ENCODE assay signal across 11 mouse cellular contexts in the genomic region with DNA sequence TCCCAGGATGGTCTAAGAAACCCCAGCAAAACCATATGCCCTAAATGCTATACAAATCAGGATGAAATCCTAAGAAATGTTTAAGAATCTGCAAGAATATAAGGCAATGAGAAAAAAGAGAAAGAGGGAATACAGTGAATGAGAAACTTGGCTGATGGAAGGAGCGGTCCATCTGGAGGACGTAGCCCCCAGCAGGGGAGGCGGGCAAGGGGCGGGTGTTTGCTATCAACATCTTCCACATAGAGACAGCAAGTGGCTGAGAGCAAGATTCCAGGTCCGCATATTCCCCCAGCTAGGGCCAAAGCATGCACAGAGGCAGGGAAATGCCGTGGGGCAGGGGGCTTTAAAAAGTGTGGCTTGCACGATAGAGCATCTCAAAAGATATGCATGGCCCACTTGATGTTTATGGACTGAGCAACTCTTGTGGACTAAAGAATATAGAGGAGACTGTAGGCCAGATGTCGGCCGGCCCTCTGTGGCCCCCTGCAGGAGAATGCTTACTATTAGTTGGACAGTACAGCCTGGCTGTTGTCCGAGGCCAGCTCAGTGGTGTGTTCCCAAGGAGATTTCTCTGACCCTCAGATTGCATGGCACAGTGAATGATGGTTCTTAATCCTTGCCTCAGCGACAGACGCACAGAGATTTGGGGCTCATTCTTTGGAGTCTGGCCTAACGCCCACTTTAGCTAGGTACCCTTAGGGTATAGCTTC. TPM values are rescaled to one million over a fixed set of nuclear protein-coding genes. Genes with fewer than 3 reads are reported as not detected.
DNase-seq lines count a peak whose midpoint lies in the region; ATAC-seq lines count a peak whose summit lies in the region.
"Had no signal": no experiment of that assay in that cellular context is flagged by ENCODE, and none has a peak within 500 bp of the region (broad histone marks: within the 10 kb centered on the region; RNA-seq: fewer than 3 reads in every experiment).

No protein-coding gene starts in this region.

- no peak overlapping the region for H3K4me3 ChIP-seq in midbrain, embryonic 10.5 days
- H3K4me3 ChIP-seq in midbrain, embryonic 15.5 days: no peak overlapping the region
- no peak overlapping the region for H3K4me3 ChIP-seq in neural tube, embryonic 11.5 days (ENCODE audit: low read depth, low read length)
- no peak overlapping the region for H3K4me3 ChIP-seq in heart, embryonic 10.5 days
- H3K4me3 ChIP-seq: embryonic facial prominence, embryonic 15.5 days; liver, embryonic 15.5 days had no signal

- WGBS in midbrain, embryonic 10.5 days: 44% methylated on average over 13 of the region's 13 CpGs
- WGBS in midbrain, embryonic 15.5 days: 26% methylated on average over 13 of the region's 13 CpGs
- 48% methylated on average over 13 of the region's 13 CpGs for WGBS in neural tube, embryonic 11.5 days
- 42% methylated on average over 13 of the region's 13 CpGs for WGBS in heart, embryonic 10.5 days

- H3K27me3 ChIP-seq in midbrain, embryonic 10.5 days (ENCODE audit: low read depth, poor library complexity, severe bottlenecking): peaks cover 16% of the 10 kb centered on the region
- no peaks in the 10 kb centered on the region for H3K27me3 ChIP-seq in midbrain, embryonic 15.5 days (replicated peaks)
- no peaks in the 10 kb centered on the region for H3K27me3 ChIP-seq in neural tube, embryonic 11.5 days (ENCODE audit: control insufficient read depth, insufficient read depth, low read length)
- peaks cover 68% of the 10 kb centered on the region for H3K27me3 ChIP-seq in heart, embryonic 10.5 days (ENCODE audit: insufficient read depth, poor library complexity, severe bottlenecking)
- H3K27me3 ChIP-seq: embryonic facial prominence, embryonic 15.5 days had no signal

- peak; percentile 49 for DNase-seq in gastrocnemius, adult 18-20 months (ENCODE audit: low spot score)
- DNase-seq in gastrocnemius, postnatal 25 days: no peak
- peak; percentile 69 for DNase-seq in midbrain, embryonic 10.5 days (ENCODE audit: low spot score)
- peak; percentile 63 for DNase-seq in gastrocnemius, postnatal 14 days
- DNase-seq in neural tube, embryonic 11.5 days (ENCODE audit: low spot score): peak; percentile 50
- no peak for DNase-seq in cerebellum, postnatal 4 days (ENCODE audit: low spot score in 2 of 2)
- no peak for DNase-seq in heart, embryonic 10.5 days (ENCODE audit: low spot score)

- peaks cover 10% of the 10 kb centered on the region for H3K36me3 ChIP-seq in midbrain, embryonic 10.5 days
- H3K36me3 ChIP-seq in midbrain, embryonic 15.5 days (replicated peaks): no peaks in the 10 kb centered on the region; the same call in 1 of the 2 replicates
- no peaks in the 10 kb centered on the region for H3K36me3 ChIP-seq in neural tube, embryonic 11.5 days (ENCODE audit: control insufficient read depth, insufficient read depth, low read length)
- peaks cover 4% of the 10 kb centered on the region for H3K36me3 ChIP-seq in heart, embryonic 10.5 days
- H3K36me3 ChIP-seq: liver, embryonic 15.5 days had no signal

- ATAC-seq in midbrain, embryonic 15.5 days (replicated peaks): no peak
- ATAC-seq in neural tube, embryonic 11.5 days (ENCODE audit: insufficient read depth, low FRiP score, low TSS enrichment): no peak

- H3K9me3 ChIP-seq in midbrain, embryonic 10.5 days (replicated peaks): no peaks in the 10 kb centered on the region
- no peaks in the 10 kb centered on the region for H3K9me3 ChIP-seq in midbrain, embryonic 15.5 days
- no peaks in the 10 kb centered on the region for H3K9me3 ChIP-seq in neural tube, embryonic 11.5 days (ENCODE audit: control insufficient read depth, low read length)
- H3K9me3 ChIP-seq in heart, embryonic 10.5 days: no peaks in the 10 kb centered on the region
- H3K9me3 ChIP-seq: embryonic facial prominence, embryonic 15.5 days; liver, embryonic 15.5 days had no signal

- peak overlapping the region; percentile 57 for H3K27ac ChIP-seq in midbrain, embryonic 10.5 days (replicated peaks)
- no peak overlapping the region for H3K27ac ChIP-seq in midbrain, embryonic 15.5 days
- no peak overlapping the region for H3K27ac ChIP-seq in neural tube, embryonic 11.5 days (ENCODE audit: low read depth, low read length)
- H3K27ac ChIP-seq in heart, embryonic 10.5 days: no peak overlapping the region
- H3K27ac ChIP-seq: embryonic facial prominence, embryonic 15.5 days; liver, embryonic 15.5 days had no signal

- H3K4me1 ChIP-seq in midbrain, embryonic 10.5 days: peaks cover 99% of the 10 kb centered on the region
- peaks cover 92% of the 10 kb centered on the region for H3K4me1 ChIP-seq in midbrain, embryonic 15.5 days
- H3K4me1 ChIP-seq in neural tube, embryonic 11.5 days (ENCODE audit: control insufficient read depth, insufficient read depth, low read length): peaks cover 54% of the 10 kb centered on the region
- peaks cover 43% of the 10 kb centered on the region for H3K4me1 ChIP-seq in heart, embryonic 10.5 days

- no peak overlapping the region for H3K4me2 ChIP-seq in midbrain, embryonic 15.5 days
- no peak overlapping the region for H3K4me2 ChIP-seq in neural tube, embryonic 11.5 days (ENCODE audit: low read depth)
- H3K4me2 ChIP-seq: embryonic facial prominence, embryonic 15.5 days; liver, embryonic 15.5 days had no signal

- intact Hi-C loops in gastrocnemius, postnatal 14 days (cut with DNase I; ENCODE audit: low total_unique reads): loop anchor here (2.0 kb wide), 1 partner anchor 48 kb away; no protein-coding TSS in a partner anchor

- no peak overlapping the region for H3K9ac ChIP-seq in midbrain, embryonic 15.5 days
- no peak overlapping the region for H3K9ac ChIP-seq in neural tube, embryonic 11.5 days (ENCODE audit: low read length)
- H3K9ac ChIP-seq: embryonic facial prominence, embryonic 15.5 days; liver, embryonic 15.5 days had no signal

RNA-seq across cellular contexts. Expression of a gene that starts 4.9 kb away (rescaled TPM):
- total RNA-seq in gastrocnemius, adult 18-20 months (2021): under 1 TPM in 1 of 2 experiments, not detected in 1; 0.21 TPM
- under 1 TPM; 0.51 to 0.79 TPM for total RNA-seq in gastrocnemius, postnatal 25 days (2021)
- polyA plus RNA-seq in midbrain, embryonic 10.5 days (2016; fragmentation: Nextera tagmentation; extraction: Ambion mirVana): 0.69 and 0.87 TPM in 2 replicates
- 5.5 and 5.7 TPM in 2 replicates for polyA plus RNA-seq in midbrain, embryonic 15.5 days (2015; fragmentation: Nextera tagmentation; extraction: Ambion mirVana)
- total RNA-seq in gastrocnemius, postnatal 14 days (2021): 1 to 10 TPM; 1.0 to 1.6 TPM
- 2.2 and 2.6 TPM in 2 replicates for polyA plus RNA-seq in neural tube, embryonic 11.5 days (2014; fragmentation: Nextera tagmentation; extraction: Ambion mirVana)
- polyA plus RNA-seq in heart, embryonic 10.5 days (2016; fragmentation: Nextera tagmentation; extraction: Ambion mirVana): 0.17 and 0.21 TPM in 2 replicates
- polyA plus RNA-seq: liver, embryonic 15.5 days had no signal

RNA-seq across cellular contexts. Expression of a gene that starts 18.9 kb away (rescaled TPM):
- total RNA-seq in gastrocnemius, adult 18-20 months (2021): 1 to 10 TPM; 4.0 to 6.2 TPM
- 10 to 100 TPM; 10.3 to 16.1 TPM for total RNA-seq in gastrocnemius, postnatal 25 days (2021)
- 381 and 466 TPM in 2 replicates for polyA plus RNA-seq in midbrain, embryonic 10.5 days (2016; fragmentation: Nextera tagmentation; extraction: Ambion mirVana)
- polyA plus RNA-seq in midbrain, embryonic 15.5 days (2015; fragmentation: Nextera tagmentation; extraction: Ambion mirVana): 622 and 645 TPM in 2 replicates
- 10 to 100 TPM; 31.3 to 37.5 TPM for total RNA-seq in gastrocnemius, postnatal 14 days (2021)
- polyA plus RNA-seq in neural tube, embryonic 11.5 days (2014; fragmentation: Nextera tagmentation; extraction: Ambion mirVana): 362 and 372 TPM in 2 replicates
- 101 and 166 TPM in 2 replicates for polyA plus RNA-seq in heart, embryonic 10.5 days (2016; fragmentation: Nextera tagmentation; extraction: Ambion mirVana)

RNA-seq across cellular contexts. Expression of a gene that starts 24.1 kb away (rescaled TPM):
- 10 to 100 TPM in 1 of 2 experiments, 1 to 10 TPM in 1; 8.6 to 10.4 TPM for total RNA-seq in gastrocnemius, adult 18-20 months (2021)
- 10 to 100 TPM in 1 of 2 experiments, 1 to 10 TPM in 1; 9.3 to 10.2 TPM for total RNA-seq in gastrocnemius, postnatal 25 days (2021)
- 41.8 and 51.4 TPM in 2 replicates for polyA plus RNA-seq in midbrain, embryonic 10.5 days (2016; fragmentation: Nextera tagmentation; extraction: Ambion mirVana)
- polyA plus RNA-seq in midbrain, embryonic 15.5 days (2015; fragmentation: Nextera tagmentation; extraction: Ambion mirVana): 40.8 and 41.4 TPM in 2 replicates
- total RNA-seq in gastrocnemius, postnatal 14 days (2021): 10 to 100 TPM; 12.1 to 12.6 TPM
- polyA plus RNA-seq in neural tube, embryonic 11.5 days (2014; fragmentation: Nextera tagmentation; extraction: Ambion mirVana): 58.1 and 59.6 TPM in 2 replicates
- 29.5 and 44.2 TPM in 2 replicates for polyA plus RNA-seq in heart, embryonic 10.5 days (2016; fragmentation: Nextera tagmentation; extraction: Ambion mirVana)

RNA-seq across cellular contexts. Expression of a gene that starts 42.4 kb away (rescaled TPM):
- under 1 TPM in 1 of 2 experiments, not detected in 1; 0.12 TPM for total RNA-seq in gastrocnemius, adult 18-20 months (2021)
- total RNA-seq in gastrocnemius, postnatal 25 days (2021): not detected
- 0.14 TPM in 1 of 2 replicates, not detected in the other for polyA plus RNA-seq in midbrain, embryonic 10.5 days (2016; fragmentation: Nextera tagmentation; extraction: Ambion mirVana)
- 0.09 and 0.14 TPM in 2 replicates for polyA plus RNA-seq in midbrain, embryonic 15.5 days (2015; fragmentation: Nextera tagmentation; extraction: Ambion mirVana)
- total RNA-seq in gastrocnemius, postnatal 14 days (2021): not detected
- polyA plus RNA-seq in neural tube, embryonic 11.5 days (2014; fragmentation: Nextera tagmentation; extraction: Ambion mirVana): not detected in 2 replicates
- 0.21 and 8.5 TPM in 2 replicates for polyA plus RNA-seq in heart, embryonic 10.5 days (2016; fragmentation: Nextera tagmentation; extraction: Ambion mirVana)
- total RNA-seq: ES-E14 had no signal

RNA-seq across cellular contexts. Expression of a gene that starts 44.5 kb away (rescaled TPM):
- 100 to 1,000 TPM; 450 to 533 TPM for total RNA-seq in gastrocnemius, adult 18-20 months (2021)
- 100 to 1,000 TPM; 544 to 627 TPM for total RNA-seq in gastrocnemius, postnatal 25 days (2021)
- 191 and 195 TPM in 2 replicates for polyA plus RNA-seq in midbrain, embryonic 10.5 days (2016; fragmentation: Nextera tagmentation; extraction: Ambion mirVana)
- polyA plus RNA-seq in midbrain, embryonic 15.5 days (2015; fragmentation: Nextera tagmentation; extraction: Ambion mirVana): 167 and 171 TPM in 2 replicates
- total RNA-seq in gastrocnemius, postnatal 14 days (2021): 100 to 1,000 TPM; 588 to 612 TPM
- polyA plus RNA-seq in neural tube, embryonic 11.5 days (2014; fragmentation: Nextera tagmentation; extraction: Ambion mirVana): 165 and 172 TPM in 2 replicates
- polyA plus RNA-seq in heart, embryonic 10.5 days (2016; fragmentation: Nextera tagmentation; extraction: Ambion mirVana): 397 and 462 TPM in 2 replicates

Comparison
In these comparisons a context has a peak if more than half of its experiments do, and no peak if none do; other contexts are left out.
1. DNase-seq: peak in gastrocnemius, adult 18-20 months (single experiment), midbrain, embryonic 10.5 days (single experiment), gastrocnemius, postnatal 14 days (single experiment) and neural tube, embryonic 11.5 days (single experiment); none in gastrocnemius, postnatal 25 days (single experiment), cerebellum, postnatal 4 days (0 of 2) and heart, embryonic 10.5 days (single experiment).